8 mouse cellular contexts compared by ENCODE assay signal in the genomic region with DNA sequence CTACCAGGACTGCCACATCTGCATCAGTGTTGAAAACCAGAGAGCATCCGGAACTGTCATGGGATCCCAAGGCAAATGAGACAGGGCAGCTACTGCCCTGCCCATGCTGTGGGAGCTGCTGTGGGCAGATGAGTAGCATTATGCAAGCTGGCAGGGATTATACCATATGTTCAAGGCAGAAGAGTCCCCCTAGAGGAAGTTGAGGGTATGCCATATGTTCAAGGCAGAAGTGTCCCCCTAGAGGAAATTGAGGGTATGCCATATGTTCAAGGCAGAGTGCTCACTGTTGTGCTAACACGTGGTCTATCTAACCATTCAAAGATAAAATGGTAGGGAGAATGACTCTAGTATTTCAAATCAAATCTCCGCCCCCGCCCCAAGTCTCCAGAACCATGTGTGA.
DNase-seq lines count a peak whose midpoint lies in the region; ATAC-seq and TF ChIP-seq lines count a peak whose summit lies in the region.

No protein-coding gene starts in this region.

- H3K9ac ChIP-seq in embryonic facial prominence, embryonic 11.5 days (replicated peaks; ENCODE audit: low read length), result no peak overlapping the region
- no peak overlapping the region for H3K9ac ChIP-seq in heart, embryonic 12.5 days

- peak; percentile 65; the same call in 1 of the 2 replicates for TF ChIP-seq CTCF in thymus, adult 2 months (IDR thresholded peaks at IDR 0.05; ENCODE audit: borderline replicate concordance, control insufficient read depth, extremely low read depth, insufficient read depth, low read length, poor library complexity)

- WGBS in embryonic facial prominence, embryonic 11.5 days, result 74% methylated on average over 4 of the region's 4 CpGs
- 68% methylated on average over 4 of the region's 4 CpGs for WGBS in embryonic facial prominence, embryonic 10.5 days
- 80% methylated on average over 4 of the region's 4 CpGs for WGBS in thymus, adult 2 months
- WGBS in heart, embryonic 12.5 days, result 76% methylated on average over 4 of the region's 4 CpGs

- no peak overlapping the region for H3K27ac ChIP-seq in embryonic facial prominence, embryonic 11.5 days (replicated peaks; ENCODE audit: low read depth, low read length)
- H3K27ac ChIP-seq in embryonic facial prominence, embryonic 10.5 days (replicated peaks), result no peak overlapping the region
- no peak overlapping the region for H3K27ac ChIP-seq in thymus, adult 2 months (ENCODE audit: control insufficient read depth, insufficient read depth, low read length)
- H3K27ac ChIP-seq in heart, embryonic 12.5 days (ENCODE audit: poor library complexity, severe bottlenecking), result no peak overlapping the region

- peak; percentile 56 for DNase-seq in embryonic facial prominence, embryonic 11.5 days (ENCODE audit: low spot score)
- DNase-seq in embryonic facial prominence, embryonic 10.5 days (ENCODE audit: low spot score), result no peak
- peak; percentile 26 for DNase-seq in thymus, adult 2 months
- DNase-seq in thymus, adult 18-20 months, result no peak
- DNase-seq in lung, postnatal 4 days, result peak; percentile 29 to 64
- DNase-seq in layer of hippocampus, postnatal 10 days (ENCODE audit: low spot score in 2 of 2), result no peak
- no peak for DNase-seq in frontal cortex, postnatal 14 days (ENCODE audit: low spot score in 2 of 2)

- H3K4me1 ChIP-seq in embryonic facial prominence, embryonic 11.5 days (ENCODE audit: control insufficient read depth, insufficient read depth, low read length), result no peaks in the 10 kb centered on the region
- H3K4me1 ChIP-seq in embryonic facial prominence, embryonic 10.5 days, result peaks cover 5% of the 10 kb centered on the region; the same call in 1 of the 2 replicates
- H3K4me1 ChIP-seq in thymus, adult 2 months (replicated peaks; ENCODE audit: control insufficient read depth, insufficient read depth, low read length), result no peaks in the 10 kb centered on the region
- peaks cover 19% of the 10 kb centered on the region for H3K4me1 ChIP-seq in heart, embryonic 12.5 days (replicated peaks)

- H3K4me2 ChIP-seq in embryonic facial prominence, embryonic 11.5 days (ENCODE audit: low read depth, low read length), result no peak overlapping the region
- H3K4me2 ChIP-seq in heart, embryonic 12.5 days, result no peak overlapping the region

- TF ChIP-seq POLR2A in thymus, adult 2 months (IDR thresholded peaks at IDR 0.05; ENCODE audit: control insufficient read depth, extremely low read depth, insufficient read depth, low read length, poor library complexity), result no peak

- no peak for ATAC-seq in embryonic facial prominence, embryonic 11.5 days (replicated peaks; ENCODE audit: insufficient number of reproducible peaks, low FRiP score, low TSS enrichment, low read depth)
- ATAC-seq in heart, embryonic 12.5 days (ENCODE audit: insufficient number of reproducible peaks, low FRiP score), result peak; percentile 55; the same call in 1 of the 2 replicates

- no peaks in the 10 kb centered on the region for H3K27me3 ChIP-seq in embryonic facial prominence, embryonic 11.5 days (ENCODE audit: control insufficient read depth, insufficient read depth, low read length)
- no peaks in the 10 kb centered on the region for H3K27me3 ChIP-seq in embryonic facial prominence, embryonic 10.5 days (replicated peaks; ENCODE audit: low read depth, poor library complexity, severe bottlenecking)
- H3K27me3 ChIP-seq in thymus, adult 2 months (ENCODE audit: control insufficient read depth, insufficient read depth, low read length), result no peaks in the 10 kb centered on the region
- no peaks in the 10 kb centered on the region for H3K27me3 ChIP-seq in heart, embryonic 12.5 days (replicated peaks)

- H3K4me3 ChIP-seq in embryonic facial prominence, embryonic 11.5 days (ENCODE audit: low read depth, low read length), result no peak overlapping the region
- H3K4me3 ChIP-seq in embryonic facial prominence, embryonic 10.5 days, result no peak overlapping the region
- no peak overlapping the region for H3K4me3 ChIP-seq in thymus, adult 2 months (ENCODE audit: control insufficient read depth, insufficient read depth, low read length)
- no peak overlapping the region for H3K4me3 ChIP-seq in heart, embryonic 12.5 days

- H3K9me3 ChIP-seq in embryonic facial prominence, embryonic 11.5 days (replicated peaks; ENCODE audit: control insufficient read depth, low read length), result no peaks in the 10 kb centered on the region
- no peaks in the 10 kb centered on the region for H3K9me3 ChIP-seq in embryonic facial prominence, embryonic 10.5 days
- no peaks in the 10 kb centered on the region for H3K9me3 ChIP-seq in heart, embryonic 12.5 days (replicated peaks)

- no peaks in the 10 kb centered on the region for H3K36me3 ChIP-seq in embryonic facial prominence, embryonic 11.5 days (replicated peaks; ENCODE audit: control insufficient read depth, insufficient read depth, low read depth, low read length)
- H3K36me3 ChIP-seq in embryonic facial prominence, embryonic 10.5 days (replicated peaks), result peaks cover under 1% of the 10 kb centered on the region; the same call in 1 of the 2 replicates
- no peaks in the 10 kb centered on the region for H3K36me3 ChIP-seq in thymus, adult 2 months (ENCODE audit: control insufficient read depth, insufficient read depth, low read length)
- peaks cover 16% of the 10 kb centered on the region for H3K36me3 ChIP-seq in heart, embryonic 12.5 days

Comparison
In these comparisons a context has a peak if more than half of its experiments do, and no peak if none do; other contexts are left out.
1. DNase-seq: peak in embryonic facial prominence, embryonic 11.5 days (single experiment), thymus, adult 2 months (single experiment) and lung, postnatal 4 days (2 of 2); none in embryonic facial prominence, embryonic 10.5 days (single experiment), thymus, adult 18-20 months (0 of 2), layer of hippocampus, postnatal 10 days (0 of 2) and frontal cortex, postnatal 14 days (0 of 2).